Mouse (Mus musculus): ENCODE data around the gene Ache. TPM values are rescaled to one million over a fixed set of nuclear protein-coding genes. Genes with fewer than 3 reads are reported as not detected.

Gene Ache
- polyA plus RNA-seq, 1 experiment from 2014 or later = 12.6 TPM

DNA sequence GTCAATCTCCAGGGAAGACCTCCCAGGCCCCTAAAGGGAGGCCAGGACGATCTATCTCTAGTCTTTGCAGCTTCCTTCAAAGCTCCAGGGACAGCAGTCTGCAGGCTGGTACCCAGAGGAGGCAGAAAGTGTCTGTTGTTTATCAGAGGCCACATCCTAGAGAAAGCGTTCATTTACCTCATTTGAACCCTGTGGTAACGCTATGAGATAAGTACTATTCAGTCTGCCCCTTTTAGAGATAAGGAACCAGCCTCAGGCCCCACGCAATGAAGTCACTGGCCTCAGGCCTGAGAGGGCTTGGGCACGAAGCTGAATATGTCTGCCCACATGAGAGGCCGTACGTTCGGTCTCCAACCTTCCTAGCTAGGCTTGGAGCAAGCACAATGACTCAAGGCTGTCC, 30.0 kb downstream of the Ache start:
- no peak overlapping the region for H3K9ac ChIP-seq
- H3K36me3 ChIP-seq = peaks cover 46% of the 10 kb centered on the region
- H3K27ac ChIP-seq = no peak overlapping the region
- no peak overlapping the region for H3K4me3 ChIP-seq
- H3K9me3 ChIP-seq (replicated peaks) = no peaks in the 10 kb centered on the region
- peaks cover 32% of the 10 kb centered on the region for H3K4me1 ChIP-seq
- no peak for ATAC-seq (ENCODE audit: low FRiP score)
- 91% methylated on average over 8 of the region's 8 CpGs for WGBS
- peaks cover 9% of the 10 kb centered on the region for H3K27me3 ChIP-seq
- no peak overlapping the region for H3K4me2 ChIP-seq (replicated peaks)

DNA sequence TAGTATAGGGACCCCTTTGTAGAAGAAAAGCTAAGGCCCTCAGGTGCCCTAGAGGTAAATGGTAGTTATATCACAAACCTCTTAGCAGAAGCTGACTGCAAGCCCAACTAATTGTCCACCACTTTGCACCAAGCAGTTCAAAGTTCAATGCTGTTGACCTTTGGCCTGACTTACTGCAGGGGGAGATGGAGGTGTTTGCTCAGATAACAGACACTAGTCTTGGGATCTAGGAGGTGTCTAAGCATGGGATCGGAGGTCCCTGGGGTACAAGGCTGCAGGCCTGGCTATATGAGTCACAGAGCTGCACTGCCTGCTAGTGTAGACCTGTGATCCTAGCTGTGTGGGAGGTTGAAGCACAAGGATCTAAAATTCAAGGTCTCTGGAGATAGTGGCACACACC, 31.3 kb downstream of the Ache start:
- Histone ChIP-seq H3K9ac (no peak overlapping the region), H3K27me3 (peaks cover 9% of the 10 kb centered on the region), H3K9me3 (replicated peaks) (no peaks in the 10 kb centered on the region), H3K36me3 (peaks cover 58% of the 10 kb centered on the region), H3K4me1 (peaks cover 20% of the 10 kb centered on the region), H3K27ac (no peak overlapping the region), H3K4me2 (replicated peaks) (no peak overlapping the region), H3K4me3 (no peak overlapping the region)
- WGBS = 81% methylated on average over 1 of the region's 1 CpGs
- no peak for ATAC-seq (ENCODE audit: low FRiP score)

DNA sequence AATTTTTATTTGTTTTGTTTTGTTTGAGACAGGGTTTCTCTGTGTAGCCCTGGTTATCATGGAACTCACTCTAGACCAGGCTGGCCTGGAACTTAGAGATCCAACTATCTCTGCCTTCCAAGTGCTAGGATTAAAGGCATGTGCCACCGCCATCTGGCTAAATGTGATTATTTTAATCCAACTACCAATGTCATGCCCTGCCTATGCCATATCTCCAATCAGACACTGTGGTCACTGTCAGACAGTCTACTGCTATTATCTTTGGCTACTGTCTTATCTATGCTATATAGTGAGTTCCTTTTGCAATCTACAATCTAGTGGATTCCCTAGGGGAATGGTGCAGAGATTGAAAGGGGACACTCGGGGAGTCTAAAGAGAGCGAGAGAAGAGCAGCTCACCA, 33.7 kb downstream of the Ache start:
- Histone ChIP-seq H3K4me2 (replicated peaks) (no peak overlapping the region), H3K4me1 (no peaks in the 10 kb centered on the region), H3K36me3 (peaks cover 72% of the 10 kb centered on the region), H3K4me3 (no peak overlapping the region), H3K27ac (no peak overlapping the region), H3K9ac (no peak overlapping the region), H3K27me3 (no peaks in the 10 kb centered on the region), H3K9me3 (replicated peaks) (no peaks in the 10 kb centered on the region)
- 93% methylated on average over 3 of the region's 3 CpGs for WGBS
- no peak for ATAC-seq (ENCODE audit: low FRiP score)

DNA sequence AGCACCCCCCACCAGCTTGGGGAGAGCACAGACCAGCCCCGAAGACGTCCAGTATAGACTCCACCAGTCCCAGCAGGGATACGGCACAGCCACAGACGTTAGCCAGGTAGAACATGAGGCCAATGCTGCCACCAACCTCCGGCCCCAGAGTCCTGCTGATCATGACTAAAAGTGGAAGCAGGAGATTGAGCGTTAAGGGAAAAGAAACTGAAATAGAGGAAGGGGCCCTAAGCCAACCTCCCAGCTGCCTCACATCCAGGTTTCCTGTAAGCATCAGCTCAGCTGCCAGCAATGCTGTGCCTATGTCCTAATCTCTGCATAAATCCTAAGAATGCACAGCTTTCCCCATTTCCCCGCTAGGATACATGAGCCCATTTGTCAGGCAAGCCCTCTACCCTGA, 43.6 kb downstream of the Ache start:
- Histone ChIP-seq H3K9ac (no peak overlapping the region), H3K4me3 (no peak overlapping the region), H3K36me3 (peaks cover 17% of the 10 kb centered on the region), H3K27me3 (no peaks in the 10 kb centered on the region), H3K4me2 (replicated peaks) (no peak overlapping the region), H3K9me3 (replicated peaks) (no peaks in the 10 kb centered on the region), H3K4me1 (peaks cover 13% of the 10 kb centered on the region), H3K27ac (no peak overlapping the region)
- WGBS = 84% methylated on average over 7 of the region's 7 CpGs
- no peak for ATAC-seq (ENCODE audit: low FRiP score)

DNA sequence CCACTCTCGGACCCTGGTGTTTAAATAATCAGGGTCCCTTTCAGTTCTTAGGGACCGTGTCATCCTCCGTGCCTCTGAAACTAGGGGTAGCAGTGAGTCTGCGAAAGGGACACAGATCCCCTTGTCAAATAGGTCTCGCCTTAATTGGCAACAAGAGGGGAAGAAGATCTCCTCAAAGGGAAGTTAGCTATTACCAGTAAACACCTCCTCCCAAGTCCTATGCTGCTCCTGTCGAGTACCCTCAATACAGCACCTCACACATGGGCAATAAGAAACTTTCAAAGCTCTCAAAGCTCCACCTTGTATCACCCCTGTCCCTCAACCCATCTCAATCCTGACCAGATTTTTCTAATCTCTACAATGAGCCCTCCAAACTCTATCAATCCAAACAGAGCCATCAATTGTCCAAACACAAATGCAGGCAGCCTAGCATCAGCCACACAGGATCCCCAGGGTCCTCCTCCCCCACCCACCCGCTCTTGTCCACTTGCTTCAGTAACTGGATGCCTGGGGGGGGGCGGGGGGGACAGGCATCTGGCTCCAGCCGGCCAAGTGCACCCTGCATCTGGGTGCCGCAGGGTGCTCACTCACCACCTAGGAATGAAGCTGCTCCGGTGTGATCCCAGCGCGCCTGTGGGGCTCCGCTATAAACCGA, 45.7 kb downstream of the Ache start:
- Histone ChIP-seq H3K4me3 (peak overlapping the region; percentile 65), H3K4me1 (peaks cover 13% of the 10 kb centered on the region), H3K9me3 (replicated peaks) (no peaks in the 10 kb centered on the region), H3K27me3 (no peaks in the 10 kb centered on the region), H3K9ac (peak overlapping the region; percentile 88), H3K27ac (peak overlapping the region; percentile 70), H3K4me2 (replicated peaks) (peak overlapping the region; percentile 70), H3K36me3 (0 out of 2 replicates have a peak, but pooled peaks cover 3% of the 10 kb centered on the region)
- WGBS = 18% methylated on average over 15 of the region's 15 CpGs
- peak; percentile 79; the same call in 1 of the 2 replicates for ATAC-seq (ENCODE audit: low FRiP score)

DNA sequence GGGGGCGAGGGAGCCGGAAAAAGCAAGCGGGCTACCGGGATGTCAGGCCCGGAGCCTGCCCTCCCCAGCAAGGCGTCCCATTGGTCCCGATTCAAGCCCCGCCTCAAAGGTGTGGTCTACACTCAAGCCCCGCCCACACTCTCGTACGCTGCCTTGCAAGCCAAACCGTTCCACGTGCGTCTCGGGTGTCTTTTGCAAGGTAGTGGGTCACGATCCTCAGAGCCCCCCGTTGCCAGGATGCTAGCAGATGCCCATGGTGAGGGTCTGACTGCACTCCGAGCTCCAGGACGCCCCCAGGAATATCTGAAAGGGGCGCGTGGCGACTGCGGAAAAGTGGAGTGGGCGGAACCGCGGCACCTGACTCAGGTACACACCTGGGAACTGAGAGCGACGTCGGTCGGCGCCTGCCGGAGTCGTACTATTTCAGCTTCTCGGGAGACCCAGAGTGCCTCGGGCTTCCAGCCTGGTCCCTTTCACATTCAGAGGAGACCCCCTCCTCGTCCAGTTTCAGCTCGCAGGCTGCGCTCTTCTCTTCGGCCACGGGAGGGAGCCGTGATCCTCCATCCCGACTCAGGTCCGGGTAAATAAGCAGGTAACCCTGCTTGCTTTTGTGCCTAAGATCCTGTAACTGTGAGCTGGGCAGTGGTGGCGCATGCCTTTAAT, 46.3 kb downstream of the Ache start, which contains the start of gene Slc12a9:
Slc12a9 (minus strand) TSS at position 86 of the 663 bp plus-strand sequence.
- Histone ChIP-seq H3K4me1 (peaks cover 13% of the 10 kb centered on the region), H3K4me2 (replicated peaks) (peak within 1 kb of the TSS; percentile 70), H3K36me3 (no peaks in the 10 kb centered on the region), H3K9me3 (replicated peaks) (no peaks in the 10 kb centered on the region), H3K4me3 (peak within 1 kb of the TSS; percentile 65), H3K27me3 (no peaks in the 10 kb centered on the region), H3K9ac (peak within 1 kb of the TSS; percentile 88), H3K27ac (peak within 1 kb of the TSS; percentile 70)
- under 1% methylated on average over 44 of the region's 44 CpGs for WGBS
- peak; percentile 90 for ATAC-seq (ENCODE audit: low FRiP score)

DNA sequence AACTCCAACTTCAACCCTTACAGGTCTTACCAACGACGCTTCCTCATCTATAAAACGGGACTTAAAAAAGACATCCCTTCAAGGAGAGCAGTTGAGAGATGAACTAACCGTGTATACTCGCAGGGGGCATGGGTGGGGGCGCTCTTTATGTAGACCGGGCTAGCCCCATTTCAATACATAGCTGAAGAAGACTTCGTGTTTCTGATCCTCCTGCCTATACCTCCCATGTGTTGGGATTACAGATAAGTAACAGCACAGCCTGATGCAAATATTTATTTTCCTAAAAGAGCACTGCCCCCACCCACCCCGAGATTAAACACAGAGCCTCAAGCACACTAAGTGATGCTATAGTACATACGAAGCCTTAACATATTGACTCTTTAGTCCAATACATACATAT, 47.0 kb downstream of the Ache start:
- Histone ChIP-seq H3K9me3 (replicated peaks) (no peaks in the 10 kb centered on the region), H3K4me2 (replicated peaks) (no peak overlapping the region), H3K27ac (no peak overlapping the region), H3K36me3 (no peaks in the 10 kb centered on the region), H3K9ac (no peak overlapping the region), H3K27me3 (no peaks in the 10 kb centered on the region), H3K4me3 (no peak overlapping the region), H3K4me1 (peaks cover 20% of the 10 kb centered on the region)
- WGBS = 57% methylated on average over 10 of the region's 10 CpGs
- no peak for ATAC-seq (ENCODE audit: low FRiP score)

DNA sequence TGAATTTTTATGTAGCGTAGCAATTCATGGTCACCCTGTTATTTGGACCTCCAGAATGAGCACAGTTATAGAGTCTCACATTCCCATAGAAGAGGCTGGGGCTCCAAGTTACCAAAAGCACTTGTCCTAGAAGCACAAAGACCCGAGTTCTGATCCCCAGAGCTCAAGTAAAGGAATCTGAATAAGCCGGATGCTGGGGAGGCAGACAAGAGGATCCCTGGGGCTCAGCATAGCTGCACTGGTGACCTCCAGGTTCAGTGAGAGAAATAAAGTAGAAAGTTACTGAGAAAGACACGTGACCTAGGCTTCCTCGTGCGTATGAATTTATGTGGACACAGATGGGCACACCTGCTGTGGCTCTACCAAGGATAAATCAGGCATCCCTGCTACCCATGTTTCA, 47.7 kb downstream of the Ache start:
- H3K4me1 ChIP-seq = peaks cover 27% of the 10 kb centered on the region
- no peak overlapping the region for H3K4me3 ChIP-seq
- H3K27me3 ChIP-seq = no peaks in the 10 kb centered on the region
- H3K9me3 ChIP-seq (replicated peaks) = no peaks in the 10 kb centered on the region
- WGBS = 65% methylated on average over 6 of the region's 6 CpGs
- no peak overlapping the region for H3K9ac ChIP-seq
- no peak overlapping the region for H3K4me2 ChIP-seq (replicated peaks)
- no peaks in the 10 kb centered on the region for H3K36me3 ChIP-seq
- no peak overlapping the region for H3K27ac ChIP-seq
- no peak for ATAC-seq (ENCODE audit: low FRiP score)

DNA sequence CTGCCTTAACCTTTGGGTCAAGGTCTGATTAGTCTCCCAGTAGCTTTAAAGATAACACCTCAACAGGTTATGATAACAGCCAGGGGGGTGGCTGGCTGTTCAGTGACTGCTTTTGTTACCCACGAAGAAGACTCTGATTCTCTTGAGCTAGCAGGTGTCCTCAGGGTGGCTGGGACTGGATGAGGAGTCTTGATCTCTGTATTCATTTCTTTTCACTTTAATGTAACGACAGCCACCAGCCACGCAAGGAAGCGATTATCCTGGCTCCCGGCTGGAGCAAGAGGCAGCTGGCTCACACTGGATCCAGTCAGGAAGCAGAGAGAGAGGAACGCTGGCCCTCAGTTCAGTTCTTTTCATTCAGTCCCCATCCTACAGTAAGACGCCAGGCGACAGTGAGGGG, 49.9 kb downstream of the Ache start:
- no peaks in the 10 kb centered on the region for H3K27me3 ChIP-seq
- no peak for ATAC-seq (ENCODE audit: low FRiP score)
- no peaks in the 10 kb centered on the region for H3K9me3 ChIP-seq (replicated peaks)
- 48% methylated on average over 8 of the region's 8 CpGs for WGBS
- H3K9ac ChIP-seq = no peak overlapping the region
- H3K4me2 ChIP-seq (replicated peaks) = peak overlapping the region; percentile 83; the same call in 1 of the 2 replicates
- peaks cover 24% of the 10 kb centered on the region for H3K4me1 ChIP-seq
- H3K27ac ChIP-seq = no peak overlapping the region
- no peak overlapping the region for H3K4me3 ChIP-seq
- no peaks in the 10 kb centered on the region for H3K36me3 ChIP-seq

DNA sequence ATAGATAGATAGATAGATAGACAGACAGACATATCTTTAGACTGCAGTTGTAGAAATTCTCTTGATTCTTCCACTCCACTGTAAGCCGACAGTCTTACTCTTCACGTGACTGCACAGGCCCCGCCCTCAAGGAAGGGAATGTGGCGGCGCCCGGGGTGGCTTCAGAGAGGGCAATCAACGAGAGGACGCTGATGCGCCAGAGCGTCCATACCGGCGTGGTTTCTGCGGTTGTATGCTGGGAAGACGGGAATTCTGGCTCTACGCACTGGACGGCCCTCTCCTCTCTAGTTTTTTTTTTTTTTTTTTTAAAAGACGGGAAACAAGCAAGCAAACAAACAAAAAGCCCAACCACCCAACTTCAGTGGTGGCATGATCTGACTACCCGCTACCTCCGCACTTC, 50.9 kb downstream of the Ache start:
- H3K27me3 ChIP-seq = no peaks in the 10 kb centered on the region
- peak overlapping the region; percentile 68 for H3K9ac ChIP-seq
- H3K4me1 ChIP-seq = peaks cover 14% of the 10 kb centered on the region
- no peaks in the 10 kb centered on the region for H3K9me3 ChIP-seq (replicated peaks)
- peak; percentile 83 for ATAC-seq (ENCODE audit: low FRiP score)
- no peaks in the 10 kb centered on the region for H3K36me3 ChIP-seq
- H3K27ac ChIP-seq = peak overlapping the region; percentile 80
- H3K4me2 ChIP-seq (replicated peaks) = peak overlapping the region; percentile 83
- 0% methylated on average over 19 of the region's 19 CpGs for WGBS
- peak overlapping the region; percentile 37 for H3K4me3 ChIP-seq

DNA sequence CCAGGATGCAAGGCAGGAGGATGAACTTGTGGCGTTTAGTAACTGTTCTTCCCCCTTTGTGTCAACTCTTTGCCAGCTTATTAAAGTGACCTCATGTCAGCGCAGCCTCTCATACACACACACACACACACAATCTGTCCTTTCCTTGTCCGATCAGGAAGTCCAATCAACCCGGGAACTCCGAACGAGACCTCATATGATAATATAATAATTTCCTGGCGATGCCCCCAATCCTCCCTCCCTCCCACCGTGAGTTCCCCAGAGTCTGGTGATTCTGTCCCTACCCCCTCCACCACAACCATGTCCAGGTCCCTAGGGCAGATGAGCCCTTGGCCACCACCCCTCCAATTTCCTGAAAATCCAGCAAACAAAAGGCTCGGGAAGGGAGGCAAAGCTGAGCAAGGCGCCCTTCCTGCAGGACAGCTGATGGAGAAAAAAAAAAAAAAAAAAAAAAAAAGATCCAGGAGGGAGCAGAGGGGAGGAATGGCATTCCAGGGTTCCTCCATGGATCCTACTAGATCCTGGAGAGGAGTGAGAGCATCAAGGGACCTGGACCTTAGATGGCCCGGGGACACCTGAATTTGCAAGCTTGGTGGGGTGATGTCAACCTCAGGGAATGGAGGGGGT, 51.5 kb downstream of the Ache start:
- Histone ChIP-seq H3K9ac (peak overlapping the region; percentile 68), H3K36me3 (no peaks in the 10 kb centered on the region), H3K9me3 (replicated peaks) (no peaks in the 10 kb centered on the region; the same call in 1 of the 2 replicates), H3K27ac (peak overlapping the region; percentile 80), H3K4me2 (replicated peaks) (peak overlapping the region; percentile 83), H3K4me1 (peaks cover 14% of the 10 kb centered on the region), H3K27me3 (no peaks in the 10 kb centered on the region), H3K4me3 (peak overlapping the region; percentile 37)
- peak; percentile 30 for ATAC-seq (ENCODE audit: low FRiP score)
- 2% methylated on average over 11 of the region's 11 CpGs for WGBS

DNA sequence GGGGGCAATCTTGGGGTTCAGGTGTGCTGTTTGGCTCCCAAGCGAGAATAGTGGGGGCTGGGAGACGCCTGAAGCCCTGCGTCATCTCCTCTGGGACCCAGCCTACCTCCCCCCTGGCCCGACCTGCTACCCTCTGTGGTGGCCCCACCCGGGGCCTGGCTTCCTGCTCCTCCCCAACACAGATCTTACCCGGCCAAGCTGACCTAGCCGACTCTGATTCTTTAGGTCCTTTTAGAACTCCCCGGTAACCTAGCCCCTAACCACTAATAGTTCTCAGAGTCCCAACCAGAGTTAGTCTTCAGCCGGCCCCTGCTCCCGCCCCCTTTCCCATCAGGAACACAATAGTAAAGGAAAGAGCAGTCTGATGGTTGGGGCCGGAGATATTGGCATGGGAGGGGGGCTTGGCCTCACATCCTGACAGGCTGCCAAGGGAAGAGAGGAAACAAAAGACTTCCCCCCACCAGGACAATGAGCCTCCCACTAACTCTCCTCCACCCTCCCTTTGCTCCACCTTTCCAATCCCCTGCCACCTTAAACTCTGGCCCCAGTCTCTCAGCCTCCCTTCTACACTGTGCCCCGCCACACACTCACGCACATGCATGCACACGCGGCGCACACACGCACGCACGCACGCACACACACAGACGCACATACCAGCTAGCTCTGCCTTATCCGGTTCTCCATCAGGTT, 52.1 kb downstream of the Ache start:
- peak overlapping the region; percentile 83 for H3K4me2 ChIP-seq (replicated peaks)
- H3K36me3 ChIP-seq = no peaks in the 10 kb centered on the region
- 9% methylated on average over 21 of the region's 22 CpGs for WGBS
- peak overlapping the region; percentile 80 for H3K27ac ChIP-seq
- no peaks in the 10 kb centered on the region; the same call in 1 of the 2 replicates for H3K9me3 ChIP-seq (replicated peaks)
- H3K27me3 ChIP-seq = no peaks in the 10 kb centered on the region
- H3K4me3 ChIP-seq = peak overlapping the region; percentile 37
- peak; percentile 55 for ATAC-seq (ENCODE audit: low FRiP score)
- peaks cover 14% of the 10 kb centered on the region for H3K4me1 ChIP-seq
- peak overlapping the region; percentile 68 for H3K9ac ChIP-seq

Measured in hindbrain, embryonic 12.5 days (tissue).